Mouse (Mus musculus) C2C12 (cell line): ENCODE results near the gene Zbed4.

Experiments
- CEBPB ChIP-seq: IDR thresholded peaks from one replicate; pipeline ENCODE4 v1.6.1; 2011; ENCODE audit warnings: low read depth, mild to moderate bottlenecking, control low read depth, moderate library complexity
- CTCF ChIP-seq: IDR thresholded peaks from one replicate; pipeline ENCODE4 v1.5.1; 2011; ENCODE audit not compliant: control insufficient read depth, insufficient read depth, insufficient read length
- FOSL1 ChIP-seq: IDR thresholded peaks from one replicate; pipeline ENCODE4 v1.8.0; 2011; ENCODE audit warnings: mild to moderate bottlenecking, low read length; ENCODE audit not compliant: poor library complexity, insufficient read depth, severe bottlenecking
- MAX ChIP-seq: IDR thresholded peaks from one replicate; pipeline ENCODE4 v1.6.1; 2011; ENCODE audit warnings: mild to moderate bottlenecking, control low read depth
- MYOG ChIP-seq: IDR thresholded peaks from one replicate; pipeline ENCODE4 v1.6.1; 2011; ENCODE audit not compliant: control insufficient read depth, insufficient read length; ENCODE audit errors: extremely low read depth
- USF1 ChIP-seq: IDR thresholded peaks from one replicate; pipeline ENCODE4 v1.6.1; 2011; ENCODE audit warnings: low read depth, mild to moderate bottlenecking, control low read depth, moderate library complexity

- no peak for TF ChIP-seq USF1
- no peak for TF ChIP-seq MAX
- no peak for TF ChIP-seq CTCF
- TF ChIP-seq FOSL1 = no peak
- no peak for TF ChIP-seq MYOG
- no peak for TF ChIP-seq CEBPB
Measured at GRCm38 (mm10) chr15:88727204-88727603, 24.3 kb upstream of the Zbed4 start.
